Mouse (Mus musculus): ENCODE results near the gene Osbpl9. TPM values are rescaled to one million over a fixed set of nuclear protein-coding genes. Genes with fewer than 3 reads are reported as not detected.
A peak's percentile ranks its signal among the peaks of the same experiment; 100 is the strongest.

The Osbpl9 gene
- total RNA-seq, 1 experiment from 2014 or later: 144 TPM

DNA sequence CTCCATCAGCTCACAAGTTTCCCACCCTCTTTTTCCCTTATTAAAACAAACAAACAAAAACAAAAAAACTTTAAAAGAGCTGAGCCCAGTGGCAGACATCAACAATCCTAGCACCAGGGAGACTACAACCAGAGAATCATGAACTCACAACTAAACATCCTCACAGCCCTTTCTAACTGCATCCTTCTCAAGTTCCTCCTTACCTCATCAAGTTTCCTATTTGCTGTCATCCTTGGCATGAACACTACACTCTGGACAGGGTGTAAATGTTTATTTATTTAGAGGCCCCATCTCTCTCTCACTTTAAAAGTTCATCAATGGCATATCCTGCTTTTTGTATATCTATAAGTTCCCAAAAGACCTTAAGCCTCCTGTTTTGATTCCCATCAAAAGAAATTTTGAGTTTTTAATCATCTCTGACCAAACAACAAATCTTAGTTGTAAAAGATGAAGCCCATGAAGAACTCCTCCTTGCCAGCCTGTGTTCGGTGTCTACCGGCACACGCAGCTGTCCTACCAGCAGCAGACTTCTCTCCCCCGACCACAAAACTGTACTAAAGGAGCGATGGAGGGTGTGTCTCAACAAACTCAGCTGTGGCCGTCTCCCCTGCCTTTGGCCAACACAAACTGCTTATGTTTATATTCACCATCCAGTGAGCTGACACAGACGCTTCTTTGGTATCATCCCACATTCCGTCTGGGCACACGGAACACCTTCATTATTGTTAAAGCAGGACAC lies 98.8 kb downstream of the Osbpl9 start:
- DNase-seq: no peak

DNA sequence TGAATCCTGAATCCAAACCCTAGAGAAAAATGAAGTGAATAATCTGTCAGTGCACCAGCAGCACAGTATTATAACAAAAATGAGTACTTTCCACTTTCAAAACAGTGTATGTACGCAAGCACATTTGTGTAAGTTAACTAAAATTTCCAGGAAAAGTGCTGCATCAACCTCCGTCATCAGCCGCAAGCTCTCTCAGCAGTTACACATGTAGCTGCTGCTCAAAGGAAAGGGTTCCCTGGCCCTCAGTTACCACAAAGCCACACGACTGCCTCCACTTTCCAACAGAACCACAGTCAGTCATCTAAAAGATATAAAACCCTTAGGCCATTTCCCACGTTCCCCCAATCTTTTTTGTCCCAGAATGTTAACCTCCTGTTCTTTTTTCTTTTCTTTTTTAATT lies 99.5 kb downstream of the Osbpl9 start:
- DNase-seq: no peak

DNA sequence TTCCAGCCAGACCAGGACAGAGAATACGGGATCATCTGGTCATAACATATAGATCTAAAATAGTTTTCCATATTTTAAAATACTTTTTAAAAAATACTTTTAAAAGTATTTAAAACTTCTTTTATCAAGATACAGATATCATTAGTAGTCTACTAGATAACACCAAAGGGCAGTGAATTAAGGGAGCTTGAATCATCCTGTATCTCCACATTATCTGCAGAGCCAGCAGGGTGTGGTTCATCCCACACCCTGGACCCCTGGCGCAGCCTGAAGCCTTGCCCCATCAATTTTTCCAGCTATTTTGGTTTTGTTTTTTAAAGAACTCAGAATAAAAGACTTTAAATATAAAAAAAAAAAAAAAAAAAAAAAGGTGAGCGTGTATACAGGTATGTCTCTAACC lies 103.2 kb downstream of the Osbpl9 start:
- DNase-seq: no peak

DNA sequence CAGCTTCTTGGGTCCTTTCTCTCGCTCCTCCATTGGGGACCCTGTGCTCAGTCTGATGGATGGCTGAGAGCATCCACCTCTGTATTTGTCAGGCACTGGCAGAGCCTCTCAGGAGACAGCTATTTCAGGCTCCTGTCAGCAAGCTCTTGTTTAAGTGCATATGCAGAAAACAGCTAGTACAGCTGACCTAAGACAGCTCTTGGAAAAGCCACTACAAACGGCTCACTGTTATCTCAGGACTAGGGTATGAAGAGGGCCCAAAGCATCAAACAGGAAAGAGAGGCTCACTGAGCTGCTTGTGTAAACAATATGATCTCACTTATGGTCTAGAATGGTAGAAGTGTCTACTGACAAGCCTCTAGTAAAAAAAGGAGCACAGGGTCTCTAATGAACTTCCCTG lies 107.8 kb downstream of the Osbpl9 start:
- DNase-seq: no peak

DNA sequence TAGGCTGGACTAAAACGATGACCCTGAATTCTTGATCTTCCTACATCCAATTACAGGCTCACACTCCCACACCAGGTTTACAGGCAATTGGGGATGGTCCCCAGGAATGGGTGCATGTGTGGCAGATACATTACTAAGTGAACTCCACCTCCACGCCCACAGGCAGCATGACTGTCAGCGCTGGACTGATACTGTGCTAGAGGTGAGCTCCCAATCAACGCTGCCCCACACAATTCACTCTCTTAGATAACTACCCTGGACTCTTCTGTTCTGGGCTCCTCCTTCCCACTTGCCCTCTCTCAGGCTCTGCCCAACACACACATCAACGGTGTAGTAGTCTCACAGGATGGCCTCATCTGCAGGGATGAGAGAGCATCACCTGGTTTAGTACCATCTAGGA lies 109.7 kb downstream of the Osbpl9 start:
- no peak for DNase-seq

DNA sequence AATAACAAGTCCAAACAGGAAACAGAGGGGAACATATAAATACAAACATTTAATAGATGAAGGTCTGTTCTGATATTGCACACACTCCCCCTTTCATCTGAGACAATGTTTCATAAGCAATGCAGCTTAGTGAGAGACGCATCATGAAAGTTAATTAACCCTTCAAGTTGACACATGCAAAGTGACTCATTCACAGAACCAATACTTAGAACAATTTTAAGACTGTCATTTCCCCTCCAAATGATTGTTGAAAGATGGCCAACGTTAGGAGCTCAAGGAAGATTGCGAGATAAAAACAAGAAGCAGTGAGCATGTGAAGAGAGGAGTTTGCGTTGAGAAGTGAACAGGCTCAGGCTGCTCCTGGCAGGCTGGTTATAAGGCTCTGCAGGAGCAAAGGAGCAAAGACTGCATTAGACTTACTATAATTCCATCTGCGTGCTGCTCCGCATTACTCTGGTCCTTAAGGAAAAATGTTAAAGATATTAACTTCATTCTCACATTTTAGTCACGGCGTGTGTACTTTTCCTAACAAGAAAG lies 110.8 kb downstream of the Osbpl9 start:
- no peak for DNase-seq

DNA sequence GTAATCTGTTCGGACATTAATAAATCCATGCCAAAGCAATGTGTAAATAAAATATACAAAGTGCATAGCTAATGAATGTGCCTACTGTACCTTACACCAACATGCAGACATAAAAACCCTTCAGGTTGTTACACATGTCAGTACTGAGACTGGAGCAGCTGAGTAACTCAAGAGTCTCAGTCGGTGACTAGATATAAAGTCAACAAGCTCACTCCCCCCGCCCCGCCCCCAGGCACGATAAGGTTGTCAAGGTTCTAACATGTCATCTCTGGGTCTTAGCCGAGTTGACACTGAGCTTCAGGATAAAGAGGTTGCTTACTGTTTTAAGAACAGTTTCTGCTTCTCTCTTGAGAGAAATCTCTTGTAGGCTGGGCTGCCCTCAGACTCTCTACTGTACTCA lies 112.1 kb downstream of the Osbpl9 start:
- DNase-seq: peak; percentile 65

DNA sequence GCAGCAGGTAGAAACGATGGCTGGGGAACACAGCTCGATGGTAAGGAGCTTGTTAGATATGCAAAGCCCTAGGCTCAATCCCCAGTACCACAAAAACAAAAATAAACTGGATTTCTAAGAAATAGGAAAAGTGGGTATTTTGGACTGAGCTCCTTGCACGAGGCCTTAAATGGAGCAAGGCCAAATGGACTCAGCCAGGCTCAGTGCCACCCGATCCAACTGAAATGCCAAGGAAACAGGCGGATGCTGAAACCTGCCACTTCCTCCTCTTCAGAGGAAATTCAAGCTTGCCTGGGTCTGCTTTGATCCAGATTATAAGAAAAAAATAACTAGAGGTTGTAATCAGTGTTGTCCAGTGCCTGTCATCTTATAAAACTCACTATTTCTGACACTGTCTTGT lies 112.9 kb downstream of the Osbpl9 start:
- peak; percentile 52 for DNase-seq

DNA sequence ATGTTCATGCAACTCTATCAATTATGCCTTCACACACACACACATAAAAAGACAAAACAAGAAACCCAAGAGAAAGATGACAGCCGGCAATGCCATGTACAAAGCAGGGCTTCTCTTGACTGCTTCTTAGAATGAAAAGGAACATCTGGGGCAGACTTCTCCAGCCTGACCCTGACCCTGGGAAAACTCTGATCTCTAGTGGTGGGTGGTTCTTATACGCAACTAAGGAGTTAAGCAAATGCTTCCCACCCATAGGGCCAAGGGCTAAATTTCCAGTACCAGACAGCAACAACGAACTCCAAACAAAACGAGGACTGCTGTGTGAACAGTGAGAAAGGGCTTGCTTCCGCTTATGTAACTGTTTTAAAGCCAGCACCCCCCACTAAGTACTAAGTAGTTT lies 122.0 kb downstream of the Osbpl9 start:
- no peak for DNase-seq

DNA sequence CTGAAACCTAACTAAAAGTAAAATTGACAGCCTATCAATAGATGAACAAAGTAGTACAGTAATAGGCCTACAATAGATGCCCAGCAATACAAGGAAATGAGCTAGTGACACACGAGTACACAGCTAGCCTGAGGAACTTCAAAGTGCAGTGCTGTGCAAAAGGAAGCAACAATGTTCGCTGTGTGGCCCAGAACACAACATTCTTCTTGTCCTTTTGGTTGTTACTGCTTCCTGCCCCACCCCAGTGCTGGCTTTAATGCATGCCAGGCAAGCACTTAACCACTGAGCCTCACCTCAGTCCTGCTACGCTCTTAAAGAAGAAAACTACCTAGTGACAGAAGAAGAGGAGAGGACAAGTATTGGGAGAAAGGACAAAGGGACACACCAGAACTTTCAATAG lies 122.4 kb downstream of the Osbpl9 start:
- DNase-seq: no peak

DNA sequence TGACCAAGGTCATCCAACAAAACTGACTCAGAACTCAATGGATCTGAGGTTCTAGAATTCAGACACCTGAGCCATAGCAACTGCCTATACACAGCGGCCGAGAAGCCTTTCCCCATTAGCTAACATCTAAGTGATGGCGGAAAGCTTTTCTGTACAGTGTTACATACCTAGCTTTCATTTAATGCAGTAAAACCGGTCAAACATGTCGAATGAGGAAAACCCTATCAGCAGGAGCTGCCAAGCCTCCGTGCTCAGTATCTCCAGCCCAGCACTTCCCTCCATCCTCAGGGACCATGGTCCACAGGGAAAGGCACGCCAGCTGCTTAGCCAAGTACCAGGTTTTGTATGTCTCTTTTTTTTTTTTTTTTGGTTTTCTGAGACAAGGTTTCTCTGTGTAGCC lies 123.1 kb downstream of the Osbpl9 start:
- no peak for DNase-seq

DNA sequence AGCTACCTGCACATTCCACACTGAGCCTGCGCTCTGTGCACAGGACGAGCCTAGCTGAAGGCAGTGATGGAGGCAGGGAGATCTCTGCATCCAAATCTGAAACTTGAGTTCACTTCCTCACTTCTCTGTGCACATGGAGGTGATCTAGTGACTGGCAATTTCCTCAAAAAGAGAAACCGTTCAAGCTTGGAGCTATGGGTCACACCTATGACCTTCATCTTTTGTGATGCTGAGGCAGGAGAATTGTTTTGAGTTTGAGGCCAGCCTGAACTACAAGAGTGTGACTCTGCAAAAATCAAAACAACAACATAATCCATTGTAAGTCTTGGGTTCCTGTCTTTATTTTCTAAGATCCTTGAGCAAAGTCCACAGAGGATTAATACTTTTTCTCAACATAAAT lies 128.8 kb downstream of the Osbpl9 start:
- DNase-seq: no peak

DNA sequence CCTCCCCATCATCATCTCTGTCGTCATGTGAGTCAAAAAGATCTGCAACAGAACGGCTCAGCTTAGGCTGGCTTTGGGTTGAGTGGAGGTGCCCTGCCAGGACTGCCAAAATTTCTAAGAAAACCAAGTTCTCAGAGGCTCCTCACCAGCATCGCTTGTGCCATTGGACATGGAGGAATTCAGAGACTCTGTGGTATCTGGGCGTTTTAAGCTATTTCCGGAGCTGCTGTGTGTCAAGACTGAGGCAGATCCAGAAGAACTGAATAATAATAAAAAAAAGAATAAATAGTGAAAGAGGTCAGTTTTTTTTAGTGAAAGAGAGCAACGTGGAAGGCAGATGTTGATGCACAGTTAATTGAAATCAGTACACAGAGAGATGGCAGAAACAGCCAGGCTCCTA lies 129.2 kb downstream of the Osbpl9 start:
- DNase-seq: no peak

DNA sequence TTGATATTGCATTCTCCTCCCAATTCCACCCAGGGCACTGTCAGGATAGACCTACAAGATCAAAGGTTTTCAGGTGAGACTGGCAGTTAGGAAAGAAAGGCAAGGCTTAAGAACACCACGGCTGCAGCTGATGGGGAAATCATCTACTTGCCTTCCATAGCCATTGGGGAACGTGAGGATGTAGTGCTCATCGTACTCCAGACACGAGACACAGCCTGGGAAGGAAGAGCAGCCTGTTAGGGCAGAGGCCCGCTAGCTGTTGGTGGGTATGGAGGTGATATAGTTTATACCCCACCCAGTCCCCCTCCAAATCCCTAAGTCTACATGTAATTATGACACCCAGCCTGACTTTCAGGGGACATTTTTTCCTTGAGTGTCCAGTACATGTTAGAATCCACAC lies 136.4 kb downstream of the Osbpl9 start:
- no peak for DNase-seq

DNA sequence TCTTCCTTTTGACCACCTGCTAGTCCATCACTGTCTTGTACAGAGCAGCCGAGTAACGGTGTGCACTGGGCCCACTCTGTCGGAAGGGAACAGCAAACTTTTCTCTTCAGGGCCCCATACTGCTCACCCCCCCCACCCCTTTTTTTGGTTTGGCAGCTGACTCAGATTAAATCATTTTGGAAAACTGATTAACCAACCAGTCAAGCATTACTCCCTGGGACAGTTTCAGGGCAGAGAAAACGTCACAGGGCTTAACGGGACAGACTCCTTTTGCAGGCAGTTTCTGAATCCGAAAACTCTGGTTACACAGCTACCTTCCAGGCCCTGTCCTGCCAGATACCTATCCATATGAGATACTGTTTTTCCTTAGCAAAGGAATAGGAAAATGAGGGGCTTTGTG lies 137.1 kb downstream of the Osbpl9 start:
- no peak for DNase-seq

DNA sequence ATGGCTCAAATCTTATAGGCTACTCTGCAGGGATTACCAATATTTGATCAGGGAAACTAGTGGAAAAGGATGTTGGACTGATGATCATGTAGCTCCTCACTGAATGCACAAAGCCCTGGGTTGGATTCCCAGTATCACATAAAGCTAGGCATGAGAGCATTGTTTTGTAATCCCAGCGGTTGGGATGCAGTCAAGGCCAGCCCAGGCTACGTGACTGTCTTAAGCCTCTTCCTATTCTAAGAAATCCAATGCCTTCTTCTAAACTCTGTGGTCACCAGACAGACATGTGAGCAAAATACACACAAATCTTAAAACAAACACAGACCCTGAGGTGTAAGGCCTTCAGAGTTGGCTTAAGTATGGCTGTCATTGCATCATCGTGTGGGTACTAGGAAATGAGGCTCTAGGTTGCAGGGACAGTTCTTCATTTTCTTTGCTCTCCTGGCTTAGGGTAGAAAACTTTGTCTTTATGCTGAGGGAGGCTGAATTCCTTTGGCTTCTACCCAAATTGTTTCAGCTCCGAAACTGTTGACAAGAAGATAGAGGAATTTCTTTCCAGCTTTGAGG lies 142.7 kb downstream of the Osbpl9 start:
- no peak for DNase-seq

DNA sequence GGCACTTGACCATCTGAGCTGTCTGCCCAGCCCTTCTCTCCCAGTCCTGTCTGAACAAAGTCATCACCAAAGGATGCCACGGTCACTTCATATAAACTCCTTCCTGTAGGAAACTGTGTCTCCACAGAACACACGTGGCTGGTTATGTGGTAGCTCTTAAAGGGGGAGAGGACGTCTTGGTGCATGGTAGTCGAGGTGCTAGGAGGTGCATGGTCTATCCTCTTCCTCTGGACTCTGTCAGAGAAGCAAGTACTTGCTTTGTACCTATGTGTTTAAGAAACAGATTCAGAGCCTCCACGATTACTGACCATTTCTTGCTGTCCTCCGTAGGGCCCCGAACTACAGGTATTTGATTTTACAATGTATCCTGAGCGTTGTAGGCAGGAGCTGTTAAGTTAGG lies 144.4 kb downstream of the Osbpl9 start:
- DNase-seq: no peak

DNA sequence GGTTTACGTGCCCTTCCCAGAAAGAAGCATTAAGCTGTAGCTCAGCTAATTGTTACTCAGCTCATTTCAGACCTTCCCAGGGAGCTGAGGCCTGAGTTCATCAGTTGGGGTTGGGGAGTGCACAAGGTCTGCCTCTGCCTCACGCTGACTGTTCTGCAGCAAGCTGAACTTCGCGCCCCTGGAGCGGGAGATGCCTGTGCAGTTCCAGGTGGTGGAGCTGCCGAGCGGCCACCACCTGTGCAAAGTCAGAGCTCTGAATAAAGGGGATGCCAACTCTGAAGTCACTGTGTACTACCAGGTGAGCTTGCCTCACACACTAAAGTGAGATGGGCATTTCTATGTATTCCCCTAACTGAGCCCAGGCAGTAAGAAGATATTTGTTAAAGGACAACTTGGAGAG lies 145.7 kb downstream of the Osbpl9 start:
- DNase-seq: no peak

DNA sequence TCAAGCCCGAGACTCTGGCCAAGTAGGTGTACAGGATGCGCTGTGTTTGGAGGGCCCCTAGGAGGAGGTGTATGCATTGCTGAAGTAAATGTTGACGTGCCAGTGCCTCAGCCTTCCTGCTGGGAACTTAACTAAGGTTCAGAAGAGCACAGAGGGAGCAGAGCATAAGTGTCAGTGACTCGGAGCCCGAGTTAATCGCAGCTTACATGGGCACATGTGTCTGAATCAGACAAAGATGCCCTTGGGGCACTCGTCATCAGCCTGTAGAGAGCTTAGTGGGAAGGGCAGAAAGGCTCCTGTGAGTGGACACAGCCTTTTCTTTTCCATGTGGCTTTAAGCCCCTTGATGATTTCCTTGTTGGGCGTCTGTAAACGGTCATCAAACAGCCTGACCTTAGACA lies 148.1 kb downstream of the Osbpl9 start:
- peak; percentile 34 for DNase-seq

DNA sequence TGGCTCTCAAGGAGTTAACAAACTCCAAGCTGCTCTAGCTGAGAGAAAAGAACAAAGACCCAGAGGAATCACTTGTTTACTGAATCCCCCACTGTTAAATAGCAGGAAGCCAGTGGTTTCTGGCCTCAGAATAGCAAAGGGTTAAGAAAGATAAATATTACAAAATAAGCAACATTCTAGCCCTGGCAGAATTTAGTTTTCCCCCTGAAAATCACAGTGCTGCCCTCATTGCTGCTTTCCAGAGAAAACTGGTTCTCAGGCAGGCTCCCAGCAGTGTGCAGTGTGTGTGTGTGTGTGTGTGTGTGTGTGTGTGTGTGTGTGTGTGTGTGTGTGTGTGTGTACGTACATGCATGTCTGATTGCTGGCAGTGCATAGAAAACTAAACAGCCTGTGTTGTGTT lies 149.8 kb downstream of the Osbpl9 start:
- no peak for DNase-seq

DNA sequence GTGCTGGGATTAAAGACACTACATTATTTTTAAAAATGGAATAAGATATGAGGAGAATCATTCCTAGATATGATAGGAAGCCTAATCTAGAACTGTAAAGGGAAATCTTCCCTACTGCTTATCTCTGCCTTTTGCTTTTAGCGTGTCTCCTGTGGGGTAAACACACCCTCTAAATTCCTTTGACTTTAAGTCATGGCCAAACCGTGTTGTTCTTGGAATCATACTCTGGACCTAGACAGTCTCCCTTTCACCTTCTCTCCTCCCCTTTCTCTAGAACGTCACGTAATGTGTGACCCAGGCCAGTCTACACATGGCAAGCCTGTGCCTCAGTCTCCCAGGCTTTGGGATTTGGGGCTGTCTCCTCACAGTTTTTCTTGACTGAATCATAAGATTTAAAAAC lies 153.8 kb downstream of the Osbpl9 start:
- no peak for DNase-seq

DNA sequence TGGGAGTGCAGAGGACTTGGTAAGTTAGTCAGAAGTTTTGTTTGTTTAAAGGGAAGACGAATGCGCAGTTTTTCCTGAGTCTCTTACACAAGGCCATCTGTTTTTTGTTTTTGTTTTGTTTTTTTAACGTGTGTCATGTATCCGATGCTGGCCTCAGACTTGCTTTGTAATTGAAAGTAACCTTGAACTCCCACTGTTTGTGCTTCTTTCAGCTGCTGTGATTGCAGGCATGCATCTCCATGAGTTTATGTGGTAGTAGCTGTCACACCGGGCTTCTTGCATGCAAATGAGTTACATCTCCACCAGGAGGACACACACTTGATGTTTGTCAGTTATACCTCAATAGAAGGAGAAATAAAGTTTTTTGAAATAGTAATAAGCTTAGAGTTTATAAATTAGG lies 158.3 kb downstream of the Osbpl9 start:
- DNase-seq: no peak

DNA sequence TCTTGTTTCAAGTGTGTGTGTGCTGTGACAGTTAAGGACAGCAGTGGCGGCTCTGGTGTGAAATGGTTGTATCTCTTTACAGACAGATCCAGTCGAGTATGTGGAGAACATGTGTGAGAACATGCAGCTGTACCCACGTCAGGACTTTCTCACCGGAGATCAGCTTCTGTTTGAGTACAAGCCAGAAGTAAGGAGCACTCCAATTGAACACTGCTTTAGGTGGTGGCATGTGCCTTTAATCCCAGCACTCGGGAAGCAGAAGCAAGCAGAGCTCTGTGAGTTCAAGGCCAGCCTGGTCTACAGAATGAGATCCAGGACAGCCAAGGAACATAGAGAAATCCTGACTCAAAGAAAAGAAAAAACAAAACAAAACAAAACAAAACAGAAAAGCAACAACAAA lies 158.8 kb downstream of the Osbpl9 start:
- DNase-seq: no peak

DNA sequence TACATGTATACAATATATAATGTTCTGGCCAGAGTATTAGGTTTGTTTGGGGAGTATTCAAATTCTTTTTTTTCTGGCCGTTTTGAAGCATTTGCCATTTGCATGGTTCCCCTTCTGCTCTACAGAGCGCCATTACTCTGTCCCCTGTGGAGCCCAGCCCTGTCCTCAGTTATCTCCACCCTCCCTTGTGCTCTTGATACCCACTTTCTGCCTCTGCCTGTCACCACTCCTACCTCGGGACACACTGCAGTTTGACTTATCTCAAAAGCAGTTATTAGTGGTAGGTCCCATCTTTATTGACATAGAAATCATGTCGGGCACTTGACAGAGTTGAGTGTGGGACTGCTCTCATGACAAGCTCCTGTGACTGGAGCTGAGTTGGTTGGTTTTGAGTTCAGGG lies 159.3 kb downstream of the Osbpl9 start:
- DNase-seq: no peak
